Mouse (Mus musculus) midbrain, embryonic 12.5 days (tissue): Measurements from ENCODE around the gene Chrna5. TPM values are rescaled to one million over a fixed set of nuclear protein-coding genes. Genes with fewer than 3 reads are reported as not detected.
"Not testable (repeated sequence)": the region's sequence is repeated elsewhere in the genome, so short reads cannot be mapped to it uniquely, and the experiment has no call there.

Source experiments
- ATAC-seq: fragments of 200-750 bp; cut with Nextera tagmentation; 2 replicates; pipeline ENCODE4 v1.8.0; 2017; ENCODE audit warnings: low read depth, moderate TSS enrichment, moderate library complexity; ENCODE audit not compliant: low FRiP score
- H3K27ac ChIP-seq: fragments of 300-500 bp; sonication (generic); replicated peaks from 2 replicates; pipeline ENCODE4 v1.5.1; 2016; ENCODE audit warnings: mild to moderate bottlenecking
- H3K27me3 ChIP-seq: fragments of 300-500 bp; sonication (generic); 2 replicates; pipeline ENCODE4 v1.6.1; 2016; ENCODE audit warnings: mild to moderate bottlenecking
- H3K36me3 ChIP-seq: fragments of 300-500 bp; sonication (generic); 2 replicates; pipeline ENCODE4 v1.6.1; 2016
- H3K4me1 ChIP-seq: fragments of 300-500 bp; sonication (generic); 2 replicates; pipeline ENCODE4 v1.6.1; 2016
- H3K4me2 ChIP-seq: fragments of 300-500 bp; sonication (generic); replicated peaks from 2 replicates; pipeline ENCODE4 v1.6.1; 2016; ENCODE audit warnings: mild to moderate bottlenecking, moderate library complexity
- H3K4me3 ChIP-seq: fragments of 300-500 bp; sonication (generic); 2 replicates; pipeline ENCODE4 v1.5.1; 2016; ENCODE audit warnings: mild to moderate bottlenecking
- H3K9ac ChIP-seq: fragments of 300-500 bp; sonication (generic); replicated peaks from 2 replicates; pipeline ENCODE4 v1.6.1; 2016; ENCODE audit warnings: mild to moderate bottlenecking, moderate library complexity
- H3K9me3 ChIP-seq: fragments of 300-500 bp; sonication (generic); 2 replicates; pipeline ENCODE4 v1.6.1; 2016; ENCODE audit warnings: mild to moderate bottlenecking
- WGBS: fragments of 180-500 bp; shearing (Covaris S2); methylation state at CpG from one replicate; pipeline ENCODE4 v1.1.7; 2016; 5-methylcytosine and 5-hydroxymethylcytosine counted together
- polyA plus RNA-seq: library from polyadenylated mRNA; unstranded; fragments of >200 nt; fragmentation: Nextera tagmentation; extraction: Ambion mirVana; gene quantifications from 2 replicates; pipeline ENCODE4 v1.2.1, GENCODE M21; 2016

Gene Chrna5
- polyA plus RNA-seq, result 5.5 and 5.6 TPM in 2 replicates

DNA sequence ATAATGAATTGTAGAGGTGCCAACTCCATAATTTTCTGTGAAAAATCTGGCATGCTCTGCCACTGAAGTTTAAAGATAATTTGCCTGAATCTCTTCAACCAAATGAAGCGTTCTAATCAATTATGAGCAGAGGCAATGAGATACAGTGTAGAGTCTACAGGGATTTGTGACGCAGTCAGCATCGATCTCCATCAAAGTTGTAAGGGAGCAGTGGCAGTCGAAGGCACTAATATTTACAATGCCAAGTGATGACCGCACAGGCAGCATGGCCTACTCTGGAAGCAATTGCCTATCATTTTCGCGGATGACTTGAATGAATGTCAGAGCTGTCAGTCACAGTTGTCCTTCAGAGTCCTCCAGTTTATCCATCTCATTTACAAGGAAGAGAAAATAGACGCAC, at the start of gene Chrna5:
Chrna5 (plus strand) TSS at position 207 of the 400 bp plus-strand sequence.
- Histone ChIP-seq H3K4me2 (peak within 1 kb of the TSS; percentile 77), H3K4me1 (peaks cover 15% of the 10 kb centered on the region), H3K9ac (peak within 1 kb of the TSS; percentile 48), H3K4me3 (peak within 1 kb of the TSS; percentile 57), H3K27ac (0 out of 2 replicates have a peak within 1 kb of the TSS, but pooled peaks have one; percentile 35), H3K9me3 (no peaks in the 10 kb centered on the region), H3K36me3 (no peaks in the 10 kb centered on the region), H3K27me3 (peaks cover 61% of the 10 kb centered on the region)
- peak; percentile 81 for ATAC-seq
- WGBS, result 51% methylated on average over 8 of the region's 8 CpGs

DNA sequence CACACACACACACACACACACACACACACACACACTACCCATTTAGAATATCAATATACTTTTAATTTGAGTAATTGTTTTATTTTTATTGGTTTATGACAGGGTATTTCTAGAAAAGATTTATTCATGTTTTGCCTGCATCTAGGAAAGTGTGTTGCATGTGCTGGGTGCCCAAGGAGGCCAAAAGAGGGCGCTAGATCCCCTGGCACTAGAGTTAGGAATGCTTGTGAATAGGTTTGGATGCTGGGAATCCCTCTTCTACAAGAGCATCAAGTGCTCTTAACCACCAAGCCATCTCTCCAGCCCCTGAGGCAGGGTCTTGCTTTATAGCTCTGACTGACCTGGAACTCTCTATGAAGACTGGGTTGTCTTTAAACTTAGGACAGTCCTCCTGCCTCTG, 48.9 kb upstream of the Chrna5 start:
- Histone ChIP-seq H3K4me1 (no peaks in the 10 kb centered on the region), H3K27ac (no peak overlapping the region), H3K27me3 (no peaks in the 10 kb centered on the region), H3K9me3 (no peaks in the 10 kb centered on the region), H3K9ac (no peak overlapping the region), H3K4me2 (no peak overlapping the region), H3K36me3 (no peaks in the 10 kb centered on the region), H3K4me3 (no peak overlapping the region)
- 0% methylated on average over 1 of the region's 1 CpGs for WGBS
- no peak for ATAC-seq

GRCm38 (mm10) chr9:54932379-54932778, 48.3 kb upstream of the Chrna5 start:
- no peak for ATAC-seq
- Histone ChIP-seq H3K9me3 (no peaks in the 10 kb centered on the region), H3K9ac (no peak overlapping the region), H3K4me2 (no peak overlapping the region), H3K36me3 (no peaks in the 10 kb centered on the region), H3K27me3 (no peaks in the 10 kb centered on the region), H3K4me3 (no peak overlapping the region), H3K4me1 (no peaks in the 10 kb centered on the region), H3K27ac (no peak overlapping the region)
- 69% methylated on average over 2 of the region's 2 CpGs for WGBS

DNA sequence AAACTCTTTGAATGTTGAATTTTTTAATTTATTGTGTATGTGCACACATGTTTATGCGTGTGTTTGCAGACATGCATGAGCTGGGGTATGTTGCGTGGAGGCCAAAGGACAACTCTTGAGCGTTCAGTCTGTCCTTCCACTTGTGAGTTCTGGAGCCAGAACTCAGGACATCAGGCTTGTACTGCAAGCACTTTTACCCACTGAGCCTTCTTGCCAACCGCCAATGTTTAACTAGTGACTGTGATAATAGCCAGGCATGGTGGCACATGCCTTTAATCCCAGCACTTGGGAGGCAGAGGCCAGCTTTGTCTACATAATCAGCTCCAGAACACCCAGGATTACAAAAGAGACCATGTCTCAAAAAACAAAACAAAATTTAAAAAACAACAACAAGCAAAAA, 38.6 kb upstream of the Chrna5 start:
- ATAC-seq, result no peak
- H3K9ac ChIP-seq, result no peak overlapping the region

DNA sequence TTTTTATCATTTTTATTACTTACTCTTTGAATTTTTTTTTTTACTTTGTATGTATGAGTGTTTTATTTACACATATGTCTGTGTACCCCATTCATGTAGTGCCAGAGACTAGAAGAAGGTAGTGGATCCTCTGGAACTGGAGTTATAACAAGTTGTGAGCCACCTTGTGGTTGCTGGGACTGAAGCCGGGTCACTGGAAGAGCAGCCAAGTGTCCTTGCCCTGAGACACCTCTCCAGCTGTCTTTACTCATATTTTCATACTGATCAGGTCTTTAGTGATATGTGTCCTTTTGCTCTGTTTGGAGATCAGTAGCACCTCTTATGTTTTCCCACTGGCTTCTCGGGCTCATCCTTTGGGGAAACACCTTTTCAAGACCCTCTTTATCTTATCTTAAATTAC, 36.2 kb upstream of the Chrna5 start:
- H3K9me3 ChIP-seq, result no peaks in the 10 kb centered on the region
- no peak overlapping the region for H3K4me2 ChIP-seq
- no peaks in the 10 kb centered on the region for H3K36me3 ChIP-seq
- 69% methylated on average over 2 of the region's 2 CpGs for WGBS
- H3K9ac ChIP-seq, result no peak overlapping the region
- H3K27ac ChIP-seq, result no peak overlapping the region
- H3K4me3 ChIP-seq, result no peak overlapping the region
- no peak for ATAC-seq
- no peaks in the 10 kb centered on the region for H3K27me3 ChIP-seq
- no peaks in the 10 kb centered on the region for H3K4me1 ChIP-seq

More for the DNA sequence above, 38.6 kb upstream of the Chrna5 start:
- Histone ChIP-seq H3K4me1 (no peaks in the 10 kb centered on the region), H3K27ac (no peak overlapping the region), H3K4me2 (no peak overlapping the region), H3K27me3 (no peaks in the 10 kb centered on the region), H3K9me3 (no peaks in the 10 kb centered on the region), H3K36me3 (no peaks in the 10 kb centered on the region), H3K4me3 (no peak overlapping the region)
- 94% methylated on average over 4 of the region's 4 CpGs for WGBS

- no peak overlapping the region for H3K9ac ChIP-seq
- H3K27me3 ChIP-seq, result no peaks in the 10 kb centered on the region
- WGBS, result 84% methylated on average over 16 of the region's 16 CpGs
- no peak overlapping the region for H3K4me2 ChIP-seq
- no peaks in the 10 kb centered on the region for H3K9me3 ChIP-seq
- no peaks in the 10 kb centered on the region for H3K4me1 ChIP-seq
- H3K27ac ChIP-seq, result no peak overlapping the region
- H3K4me3 ChIP-seq, result no peak overlapping the region
- H3K36me3 ChIP-seq, result no peaks in the 10 kb centered on the region
- no peak for ATAC-seq
Observed at GRCm38 (mm10) chr9:54946256-54946655, 34.4 kb upstream of the Chrna5 start.

- Histone ChIP-seq H3K36me3 (peaks cover 20% of the 10 kb centered on the region), H3K4me2 (no peak overlapping the region), H3K27me3 (no peaks in the 10 kb centered on the region), H3K4me3 (no peak overlapping the region), H3K9me3 (no peaks in the 10 kb centered on the region), H3K27ac (no peak overlapping the region), H3K9ac (no peak overlapping the region), H3K4me1 (peaks cover 17% of the 10 kb centered on the region)
- no peak for ATAC-seq
Observed at GRCm38 (mm10) chr9:54949465-54949864, 31.2 kb upstream of the Chrna5 start.

- H3K9me3 ChIP-seq, H3K27me3 ChIP-seq: not testable (repeated sequence)
- Histone ChIP-seq H3K9ac (0 out of 2 replicates have a peak overlapping the region, but pooled peaks have one; percentile 25), H3K4me1 (peaks cover 17% of the 10 kb centered on the region), H3K4me3 (peak overlapping the region; percentile 59), H3K4me2 (peak overlapping the region; percentile 63), H3K36me3 (peaks cover 26% of the 10 kb centered on the region), H3K27ac (peak overlapping the region; percentile 93; the same call in 1 of the 2 replicates)
- 53% methylated on average over 8 of the region's 8 CpGs for WGBS
- peak; percentile 59 for ATAC-seq
Observed at GRCm38 (mm10) chr9:54950162-54950561, 30.5 kb upstream of the Chrna5 start.

GRCm38 (mm10) chr9:54950575-54951321, 29.9 kb upstream of the Chrna5 start, which contains the start of the genes Psma4 and AY074887:
Gene Psma4, plus strand, starts transcription at chr9:54950790.
Gene AY074887, minus strand, starts transcription at chr9:54950998.
- WGBS, result under 1% methylated on average over 62 of the region's 65 CpGs

GRCm38 (mm10) chr9:54961059-54961458, 19.6 kb upstream of the Chrna5 start:
- H3K36me3 ChIP-seq, result peaks cover 40% of the 10 kb centered on the region
- 96% methylated on average over 4 of the region's 4 CpGs for WGBS
- H3K27ac ChIP-seq, result no peak overlapping the region
- H3K9me3 ChIP-seq, result 0 out of 2 replicates have a peak, but pooled peaks cover 4% of the 10 kb centered on the region
- ATAC-seq, result no peak
- H3K4me1 ChIP-seq, result no peaks in the 10 kb centered on the region
- no peaks in the 10 kb centered on the region for H3K27me3 ChIP-seq
- H3K4me3 ChIP-seq, result no peak overlapping the region
- H3K4me2 ChIP-seq, result no peak overlapping the region
- no peak overlapping the region for H3K9ac ChIP-seq

More at GRCm38 (mm10) chr9:54950575-54951321, 29.9 kb upstream of the Chrna5 start, which contains the start of the genes Psma4 and AY074887:
- Histone ChIP-seq H3K27me3 (no peaks in the 10 kb centered on the region), H3K4me3 (peak within 1 kb of the TSS; percentile 59), H3K36me3 (peaks cover 31% of the 10 kb centered on the region), H3K9me3 (no peaks in the 10 kb centered on the region), H3K4me2 (peak within 1 kb of the TSS; percentile 63), H3K9ac (peak within 1 kb of the TSS; percentile 77), H3K27ac (peak within 1 kb of the TSS; percentile 93), H3K4me1 (peaks cover 17% of the 10 kb centered on the region)
- peak; percentile 100 for ATAC-seq

DNA sequence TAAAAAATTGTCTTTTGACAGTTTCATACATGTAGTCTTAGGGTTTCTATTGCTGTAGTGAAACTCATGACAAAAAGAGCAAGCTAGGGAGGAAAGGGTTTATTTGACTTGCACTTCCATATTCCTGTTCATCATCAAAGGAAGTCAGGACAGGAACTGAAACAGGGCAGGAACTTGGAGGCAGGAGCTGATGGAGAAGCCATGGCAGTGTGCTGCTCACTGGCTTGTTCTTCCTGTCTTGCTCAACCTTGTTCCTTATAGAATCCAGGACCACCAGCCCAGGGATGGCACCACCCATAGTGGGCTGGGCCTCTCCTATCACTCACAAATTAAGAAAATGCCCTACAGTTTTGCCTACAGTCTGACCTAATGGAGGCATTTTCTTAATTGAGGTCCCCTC, 17.0 kb upstream of the Chrna5 start:
- no peak for ATAC-seq
- Histone ChIP-seq H3K4me2 (no peak overlapping the region), H3K36me3 (peaks cover 16% of the 10 kb centered on the region), H3K9me3 (0 out of 2 replicates have a peak, but pooled peaks cover 4% of the 10 kb centered on the region), H3K4me3 (no peak overlapping the region), H3K4me1 (no peaks in the 10 kb centered on the region), H3K27me3 (no peaks in the 10 kb centered on the region), H3K9ac (no peak overlapping the region), H3K27ac (no peak overlapping the region)

GRCm38 (mm10) chr9:54969972-54970637, 10.6 kb upstream of the Chrna5 start:
- peaks cover 3% of the 10 kb centered on the region for H3K27me3 ChIP-seq
- H3K36me3 ChIP-seq, result no peaks in the 10 kb centered on the region
- no peak overlapping the region for H3K27ac ChIP-seq
- no peak overlapping the region for H3K4me3 ChIP-seq
- H3K9me3 ChIP-seq, result no peaks in the 10 kb centered on the region
- H3K4me2 ChIP-seq, result no peak overlapping the region
- WGBS, result 71% methylated on average over 8 of the region's 8 CpGs
- no peak overlapping the region for H3K9ac ChIP-seq
- ATAC-seq, result no peak
- H3K4me1 ChIP-seq, result peaks cover 2% of the 10 kb centered on the region; the same call in 1 of the 2 replicates
